Mouse (Mus musculus) MEL-GATA-1-ER (cell line): ENCODE measurements around the gene March10.

ENCODE experiments used
- DNase-seq: peaks from one replicate; pipeline ENCODE4 v3.0.0-alpha.2; 2012; ENCODE audit warnings: low read depth; ENCODE audit errors: extremely low read depth

Gene March10

GRCm38 (mm10) chr11:105407846-105408441, 48.6 kb downstream of the March10 start:
- DNase-seq, result no peak

- no peak for DNase-seq
These were observed 54.2 kb downstream of the March10 start for GRCm38 (mm10) chr11:105402355-105402754.

- no peak for DNase-seq
These were observed 66.2 kb downstream of the March10 start for GRCm38 (mm10) chr11:105390290-105390689.

- DNase-seq, result no peak
These were observed 67.9 kb downstream of the March10 start for GRCm38 (mm10) chr11:105388636-105389035.

GRCm38 (mm10) chr11:105385266-105385665, 71.3 kb downstream of the March10 start:
- no peak for DNase-seq

- no peak for DNase-seq
These were observed 80.7 kb downstream of the March10 start for GRCm38 (mm10) chr11:105375821-105376235.

GRCm38 (mm10) chr11:105374526-105375175, 81.9 kb downstream of the March10 start:
- DNase-seq, result no peak

- DNase-seq, result no peak
These were observed 82.7 kb downstream of the March10 start for GRCm38 (mm10) chr11:105373881-105374280.

- no peak for DNase-seq
These were observed 84.7 kb downstream of the March10 start for GRCm38 (mm10) chr11:105371818-105372217.

- no peak for DNase-seq
These were observed 86.8 kb downstream of the March10 start for GRCm38 (mm10) chr11:105369526-105370386.

- DNase-seq, result no peak
These were observed 87.7 kb downstream of the March10 start for GRCm38 (mm10) chr11:105368833-105369232.

- no peak for DNase-seq
These were observed 89.4 kb downstream of the March10 start for GRCm38 (mm10) chr11:105367163-105367562.

- DNase-seq, result peak; percentile 76
These were observed 90.5 kb downstream of the March10 start for GRCm38 (mm10) chr11:105366051-105366450.

GRCm38 (mm10) chr11:105365611-105366010, 90.9 kb downstream of the March10 start:
- no peak for DNase-seq

GRCm38 (mm10) chr11:105364386-105365065, 92.0 kb downstream of the March10 start:
- DNase-seq, result no peak

GRCm38 (mm10) chr11:105363598-105364385, 92.7 kb downstream of the March10 start:
- DNase-seq, result no peak

GRCm38 (mm10) chr11:105362946-105363597, 93.5 kb downstream of the March10 start:
- DNase-seq, result no peak

- no peak for DNase-seq
These were observed 94.3 kb downstream of the March10 start for GRCm38 (mm10) chr11:105362041-105362765.

- no peak for DNase-seq
These were observed 100.2 kb downstream of the March10 start for GRCm38 (mm10) chr11:105356301-105356700.

GRCm38 (mm10) chr11:105353891-105354280, 102.6 kb downstream of the March10 start:
- no peak for DNase-seq
